Mouse (Mus musculus) forebrain, embryonic 14.5 days (tissue): Measurements from ENCODE around the gene Mcam. TPM values are rescaled to one million over a fixed set of nuclear protein-coding genes. Genes with fewer than 3 reads are reported as not detected.

ENCODE experiments used
- ATAC-seq: fragments of 200-750 bp; cut with Nextera tagmentation; 2 replicates; pipeline ENCODE4 v1.8.0; 2017; ENCODE audit warnings: mild to moderate bottlenecking, moderate library complexity
- DNase-seq: peaks from one replicate; pipeline ENCODE4 v3.0.0-alpha.2; 2015; ENCODE audit warnings: low spot score
- H3K27ac ChIP-seq: fragments of 300-500 bp; sonication (generic); 2 replicates; pipeline ENCODE4 v1.5.1; 2014; ENCODE audit warnings: low read depth, mild to moderate bottlenecking, control low read depth, low read length, moderate library complexity
- H3K27me3 ChIP-seq: fragments of 300-500 bp; sonication (generic); replicated peaks from 2 replicates; pipeline ENCODE4 v1.6.1; 2014; ENCODE audit warnings: low read length, control low read depth, mixed read lengths; ENCODE audit not compliant: control insufficient read depth, insufficient read depth
- H3K36me3 ChIP-seq: fragments of 300-500 bp; sonication (generic); 2 replicates; pipeline ENCODE4 v1.6.1; 2014; ENCODE audit warnings: low read length, control low read depth; ENCODE audit not compliant: control insufficient read depth, insufficient read depth
- H3K4me1 ChIP-seq: fragments of 300-500 bp; sonication (generic); 2 replicates; pipeline ENCODE4 v1.6.1; 2014; ENCODE audit warnings: antibody characterized with exemption, low read length, control low read depth; ENCODE audit not compliant: control insufficient read depth, insufficient read depth
- H3K4me2 ChIP-seq: fragments of 300-500 bp; sonication (generic); 2 replicates; pipeline ENCODE4 v1.6.1; 2014; ENCODE audit warnings: mild to moderate bottlenecking, control low read depth, low read length
- H3K4me3 ChIP-seq: fragments of 300-500 bp; sonication (generic); 2 replicates; pipeline ENCODE4 v1.5.1; 2014; ENCODE audit warnings: low read depth, low read length, control low read depth
- H3K9ac ChIP-seq: fragments of 300-500 bp; sonication (generic); 2 replicates; pipeline ENCODE4 v1.6.1; 2014; ENCODE audit warnings: mild to moderate bottlenecking, low read length, control low read depth, moderate library complexity
- H3K9me3 ChIP-seq: fragments of 300-500 bp; sonication (generic); replicated peaks from 2 replicates; pipeline ENCODE4 v1.6.1; 2016; ENCODE audit warnings: low read length, control low read depth, mixed read lengths; ENCODE audit not compliant: control insufficient read depth
- WGBS: fragments of 180-500 bp; shearing (Covaris S2); extraction: QIAGEN DNeasy Blood & Tissue Kit; methylation state at CpG from one replicate; pipeline ENCODE4 v1.1.7; 2014; 5-methylcytosine and 5-hydroxymethylcytosine counted together
- polyA plus RNA-seq: library from polyadenylated mRNA; unstranded; fragments of >200 nt; fragmentation: Nextera tagmentation; extraction: Ambion mirVana; gene quantifications from 2 replicates; pipeline ENCODE4 v1.2.1, GENCODE M21; 2014

The Mcam gene
- polyA plus RNA-seq, 1 experiment from 2014 or later = 14.1 TPM

DNA sequence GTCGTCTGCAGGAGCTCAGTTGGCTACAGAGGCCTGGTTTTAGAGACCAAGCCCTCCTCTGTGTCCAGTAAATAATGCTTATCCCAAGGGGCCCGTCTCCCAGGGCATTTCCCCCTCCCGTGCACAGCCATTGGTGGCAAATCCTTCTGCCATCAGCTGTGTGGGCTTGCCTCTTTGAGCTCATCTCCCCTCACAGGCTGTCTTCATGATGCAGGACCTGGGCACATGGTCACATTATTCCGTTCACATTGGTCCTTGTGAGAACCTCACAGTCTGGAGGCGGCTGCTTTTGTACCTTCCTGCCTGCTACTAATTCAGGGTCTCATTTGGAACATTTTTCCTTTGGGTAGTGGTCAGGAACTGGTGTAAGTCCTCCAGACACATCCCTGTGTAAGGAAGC, 7.7 kb downstream of the Mcam start:
- Histone ChIP-seq H3K36me3 (peaks cover 42% of the 10 kb centered on the region), H3K9ac (no peak overlapping the region), H3K9me3 (no peaks in the 10 kb centered on the region), H3K4me2 (no peak overlapping the region), H3K27ac (no peak overlapping the region), H3K4me1 (no peaks in the 10 kb centered on the region), H3K4me3 (no peak overlapping the region), H3K27me3 (no peaks in the 10 kb centered on the region)
- 57% methylated on average over 5 of the region's 5 CpGs for WGBS
- DNase-seq = no peak
- ATAC-seq = no peak

GRCm38 (mm10) chr9:44143421-44143820, 9.2 kb downstream of the Mcam start:
- no peak for DNase-seq
- no peaks in the 10 kb centered on the region for H3K9me3 ChIP-seq
- no peaks in the 10 kb centered on the region for H3K4me1 ChIP-seq
- no peak overlapping the region for H3K4me3 ChIP-seq
- H3K27ac ChIP-seq = no peak overlapping the region
- 77% methylated on average over 5 of the region's 5 CpGs for WGBS
- peaks cover 43% of the 10 kb centered on the region for H3K36me3 ChIP-seq
- H3K4me2 ChIP-seq = no peak overlapping the region
- no peaks in the 10 kb centered on the region for H3K27me3 ChIP-seq
- no peak overlapping the region for H3K9ac ChIP-seq
- no peak for ATAC-seq

GRCm38 (mm10) chr9:44144023-44144717, 9.9 kb downstream of the Mcam start:
- DNase-seq (no peak), ATAC-seq (no peak)
- Histone ChIP-seq H3K4me1 (no peaks in the 10 kb centered on the region), H3K4me2 (no peak overlapping the region), H3K27ac (no peak overlapping the region), H3K36me3 (peaks cover 50% of the 10 kb centered on the region), H3K4me3 (no peak overlapping the region), H3K9me3 (no peaks in the 10 kb centered on the region), H3K9ac (no peak overlapping the region), H3K27me3 (no peaks in the 10 kb centered on the region)
- WGBS = 25% methylated on average over 6 of the region's 8 CpGs

GRCm38 (mm10) chr9:44144718-44145060, 10.4 kb downstream of the Mcam start:
- ATAC-seq (no peak), DNase-seq (no peak)
- H3K27me3 ChIP-seq = no peaks in the 10 kb centered on the region
- no peaks in the 10 kb centered on the region for H3K9me3 ChIP-seq
- H3K4me3 ChIP-seq = no peak overlapping the region
- no peaks in the 10 kb centered on the region for H3K4me1 ChIP-seq
- no peak overlapping the region for H3K9ac ChIP-seq
- H3K36me3 ChIP-seq = peaks cover 51% of the 10 kb centered on the region
- H3K4me2 ChIP-seq = no peak overlapping the region
- H3K27ac ChIP-seq = no peak overlapping the region

- DNase-seq = no peak
These were observed 13.0 kb downstream of the Mcam start for GRCm38 (mm10) chr9:44147290-44147689.

GRCm38 (mm10) chr9:44159886-44160285, 25.6 kb downstream of the Mcam start:
- 88% methylated on average over 3 of the region's 3 CpGs for WGBS
- no peaks in the 10 kb centered on the region for H3K9me3 ChIP-seq
- no peaks in the 10 kb centered on the region for H3K4me1 ChIP-seq
- no peak for DNase-seq
- H3K9ac ChIP-seq = no peak overlapping the region
- no peak overlapping the region for H3K27ac ChIP-seq
- H3K27me3 ChIP-seq = no peaks in the 10 kb centered on the region
- peaks cover 83% of the 10 kb centered on the region for H3K36me3 ChIP-seq
- ATAC-seq = no peak
- no peak overlapping the region for H3K4me3 ChIP-seq
- no peak overlapping the region for H3K4me2 ChIP-seq

More at GRCm38 (mm10) chr9:44147290-44147689, 13.0 kb downstream of the Mcam start:
- Histone ChIP-seq H3K27ac (no peak overlapping the region), H3K4me3 (no peak overlapping the region), H3K4me1 (no peaks in the 10 kb centered on the region), H3K27me3 (no peaks in the 10 kb centered on the region), H3K9ac (no peak overlapping the region), H3K4me2 (no peak overlapping the region), H3K9me3 (no peaks in the 10 kb centered on the region), H3K36me3 (peaks cover 60% of the 10 kb centered on the region)
- no peak for ATAC-seq
- 63% methylated on average over 3 of the region's 3 CpGs for WGBS

GRCm38 (mm10) chr9:44168931-44169330, 34.7 kb downstream of the Mcam start:
- no peak overlapping the region for H3K4me3 ChIP-seq
- H3K27ac ChIP-seq = no peak overlapping the region
- DNase-seq (no peak), ATAC-seq (no peak)
- no peaks in the 10 kb centered on the region for H3K9me3 ChIP-seq
- 95% methylated on average over 5 of the region's 5 CpGs for WGBS
- no peaks in the 10 kb centered on the region for H3K27me3 ChIP-seq
- peaks cover 64% of the 10 kb centered on the region for H3K36me3 ChIP-seq
- no peaks in the 10 kb centered on the region for H3K4me1 ChIP-seq
- no peak overlapping the region for H3K4me2 ChIP-seq
- H3K9ac ChIP-seq = no peak overlapping the region

DNA sequence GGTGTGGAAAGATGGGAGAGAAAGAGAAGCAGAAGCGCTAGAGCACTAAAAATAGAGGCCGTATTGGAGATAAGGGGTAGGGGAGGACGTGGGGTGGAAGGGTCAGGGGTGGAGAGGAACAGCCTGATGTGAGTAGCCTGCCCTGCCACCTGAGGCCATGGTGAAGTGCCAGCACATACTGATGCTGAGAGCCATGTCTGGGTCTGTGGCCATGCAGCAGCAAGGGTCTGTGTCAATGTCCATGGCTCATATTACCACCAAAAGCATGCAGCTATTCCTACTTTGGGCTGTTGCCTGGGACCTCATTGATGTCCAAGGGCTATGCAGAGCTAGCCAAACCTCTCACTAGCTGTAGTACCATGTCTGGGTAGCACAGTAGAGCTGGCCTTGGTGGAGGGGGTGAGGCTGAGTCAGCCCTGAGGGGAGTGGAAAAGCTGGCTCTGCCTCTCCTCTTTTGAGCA, 36.5 kb downstream of the Mcam start:
- Histone ChIP-seq H3K9ac (no peak overlapping the region), H3K27me3 (no peaks in the 10 kb centered on the region), H3K36me3 (peaks cover 50% of the 10 kb centered on the region), H3K27ac (no peak overlapping the region), H3K4me1 (no peaks in the 10 kb centered on the region), H3K9me3 (no peaks in the 10 kb centered on the region), H3K4me2 (no peak overlapping the region), H3K4me3 (no peak overlapping the region)
- DNase-seq (no peak), ATAC-seq (no peak)
- WGBS = 96% methylated on average over 3 of the region's 3 CpGs

- Histone ChIP-seq H3K9ac (no peak overlapping the region), H3K27ac (no peak overlapping the region), H3K4me1 (no peaks in the 10 kb centered on the region), H3K9me3 (no peaks in the 10 kb centered on the region), H3K36me3 (peaks cover 27% of the 10 kb centered on the region), H3K27me3 (no peaks in the 10 kb centered on the region), H3K4me2 (no peak overlapping the region), H3K4me3 (no peak overlapping the region)
- DNase-seq = no peak
- no peak for ATAC-seq
- 85% methylated on average over 6 of the region's 6 CpGs for WGBS
These were observed 41.3 kb downstream of the Mcam start for GRCm38 (mm10) chr9:44175556-44175955.
